Mouse (Mus musculus) v-Abl transformed pro-B cells (cell line): ENCODE measurements around the gene Prss47.

Experiments
- in situ Hi-C, 2 experiments: fragments of 400-800 bp; cut with MboI; formaldehyde crosslinking; loops; one replicate each; pipeline ENCODE4 v1.15.1; 2025; ENCODE audit not compliant: unreplicated experiment in 2 of 2

Gene Prss47

DNA sequence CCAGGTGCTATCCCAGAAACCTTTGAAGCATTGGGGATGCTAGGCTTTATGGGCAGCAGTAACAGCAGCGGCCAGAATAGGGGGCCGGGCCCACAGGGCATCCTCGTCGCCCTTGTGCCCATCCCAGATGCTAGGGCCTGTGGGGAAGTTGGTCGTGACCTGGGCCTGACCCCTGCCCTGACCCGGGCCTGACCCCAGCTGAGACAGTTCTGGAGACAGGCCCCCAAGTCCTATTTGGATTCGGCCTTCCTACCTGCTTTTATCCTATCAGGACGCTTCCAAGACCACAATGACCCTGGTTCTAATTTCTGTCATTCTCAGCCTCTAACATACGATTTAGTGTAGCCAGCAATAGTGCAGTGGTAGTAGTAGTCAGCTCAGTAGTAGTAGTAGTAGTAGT, at the start of gene Prss47:
Gene Prss47, minus strand, starts transcription at position 101 of the 400 bp plus-strand sequence.
- in situ Hi-C loops = no loop called here

DNA sequence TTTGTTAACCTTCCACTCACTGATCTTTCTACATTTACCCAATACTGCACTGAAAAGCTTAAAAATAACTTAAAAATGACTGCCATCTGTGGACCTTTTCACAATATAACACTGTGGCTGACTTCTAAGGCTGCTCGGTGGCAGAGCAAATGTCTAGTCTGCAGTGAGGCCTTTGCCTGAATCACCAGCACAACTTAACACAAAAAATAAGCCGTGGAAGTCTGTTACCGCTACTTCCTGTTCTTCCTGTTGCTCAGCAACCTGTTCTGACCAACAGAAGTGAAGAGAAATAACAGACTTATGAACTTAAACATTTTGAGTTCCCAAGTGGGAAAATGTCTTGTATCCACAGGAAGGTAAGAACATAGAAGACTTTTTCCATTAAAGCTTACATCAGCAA, 48.7 kb upstream of the Prss47 start:
- in situ Hi-C loops = no loop called here

- in situ Hi-C loops = no loop called here
Measured at GRCm38 (mm10) chr13:65100678-65101077, 48.1 kb upstream of the Prss47 start.

GRCm38 (mm10) chr13:65097018-65097417, 44.5 kb upstream of the Prss47 start:
- in situ Hi-C loops = no loop called here

- in situ Hi-C loops = no loop called here
Measured at GRCm38 (mm10) chr13:65095923-65096322, 43.4 kb upstream of the Prss47 start.

DNA sequence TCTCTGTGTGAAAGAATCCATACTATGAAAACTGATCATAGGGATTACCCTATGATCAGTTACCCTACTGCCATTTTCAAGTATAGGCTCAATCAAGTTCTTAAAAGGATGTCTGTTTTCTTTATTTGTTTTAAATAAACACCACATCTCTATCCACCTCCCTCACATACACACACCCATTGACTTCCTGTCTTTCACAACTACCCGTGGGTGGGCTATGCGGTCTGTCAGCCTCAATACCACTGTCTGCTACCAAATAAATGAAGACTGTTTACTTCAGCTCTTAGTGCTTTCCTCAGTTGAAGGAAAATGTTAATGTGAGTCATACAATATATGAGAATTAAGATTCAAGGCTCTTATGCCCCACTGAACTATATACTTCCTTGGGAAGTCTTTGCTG, 17.4 kb upstream of the Prss47 start:
- in situ Hi-C loops = no loop called here

- in situ Hi-C loops = no loop called here
Measured at GRCm38 (mm10) chr13:65035057-65035456, 17.5 kb downstream of the Prss47 start.

GRCm38 (mm10) chr13:65032758-65033157, 19.8 kb downstream of the Prss47 start, which contains the start of gene Spata31d1c:
Gene Spata31d1c, plus strand, starts transcription at chr13:65033058.
- in situ Hi-C loops = no loop called here

- in situ Hi-C loops = no loop called here
Measured at GRCm38 (mm10) chr13:65011052-65011738, 41.4 kb downstream of the Prss47 start.

- in situ Hi-C loops = no loop called here
Measured at GRCm38 (mm10) chr13:65007971-65008370, 44.6 kb downstream of the Prss47 start.

DNA sequence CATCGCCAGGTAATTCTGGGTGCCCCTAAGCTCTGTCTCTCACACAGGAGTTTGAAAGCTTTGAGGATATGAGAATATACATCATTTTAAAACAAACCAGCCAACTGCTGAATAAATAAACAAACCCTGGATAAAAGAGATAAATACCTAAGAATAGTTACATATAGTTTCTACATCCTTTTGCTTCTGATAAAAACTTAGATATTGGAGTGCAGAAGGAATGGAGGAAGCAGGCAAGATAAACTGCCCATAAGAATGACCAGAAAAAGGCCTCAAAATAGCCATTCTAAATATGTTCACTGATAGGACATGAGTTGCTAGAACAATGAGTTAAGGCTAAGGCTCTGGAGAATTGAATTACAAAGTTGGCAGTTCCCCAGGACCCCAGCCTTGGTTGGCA, 45.8 kb downstream of the Prss47 start:
- in situ Hi-C loops = no loop called here

DNA sequence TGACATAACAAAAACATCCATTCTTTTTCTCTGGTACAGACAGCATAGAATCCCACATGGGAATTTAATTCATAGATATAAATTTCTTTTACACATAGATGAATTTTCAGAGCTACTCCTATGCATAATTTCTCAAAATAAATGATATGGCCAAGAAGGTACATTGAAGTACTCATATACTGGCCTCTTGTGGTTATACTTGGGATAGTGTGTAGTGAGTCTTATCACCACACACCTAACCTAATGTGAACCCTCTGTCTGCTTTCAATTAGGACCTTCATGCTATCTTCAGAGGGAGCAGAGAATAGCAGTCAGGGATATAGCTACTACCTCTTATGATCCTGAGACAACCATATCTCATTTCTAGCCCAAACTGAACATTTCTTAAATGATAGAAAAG, 47.1 kb downstream of the Prss47 start:
- in situ Hi-C loops = no loop called here
